Mouse (Mus musculus) thymus, adult 2 months (tissue): ENCODE results near the gene Grb7.

Experiments used
- CTCF ChIP-seq: fragments of 200-500 bp; IDR thresholded peaks from 2 replicates; pipeline ENCODE4 v1.5.1; 2012; ENCODE audit warnings: mild to moderate bottlenecking, control low read depth, low read length, moderate library complexity, borderline replicate concordance; ENCODE audit not compliant: control insufficient read depth, poor library complexity, insufficient read depth; ENCODE audit errors: extremely low read depth
- POLR2A ChIP-seq: fragments of 200-500 bp; IDR thresholded peaks from 2 replicates; pipeline ENCODE4 v1.6.1; 2012; ENCODE audit warnings: mild to moderate bottlenecking, low read length, control low read depth, moderate library complexity; ENCODE audit not compliant: control insufficient read depth, poor library complexity, insufficient read depth; ENCODE audit errors: extremely low read depth

- no peak for TF ChIP-seq POLR2A
- no peak for TF ChIP-seq CTCF
Observed at GRCm38 (mm10) chr11:98437441-98437840, 8.8 kb upstream of the Grb7 start.
